Mouse (Mus musculus): ENCODE data around the gene Zdhhc9. TPM values are rescaled to one million over a fixed set of nuclear protein-coding genes. Genes with fewer than 3 reads are reported as not detected.
"Not testable (repeated sequence)": the region's sequence is repeated elsewhere in the genome, so short reads cannot be mapped to it uniquely, and the experiment has no call there.

The Zdhhc9 gene
- 2.3 and 2.6 TPM in 2 replicates for polyA plus RNA-seq (2016; fragmentation: Nextera tagmentation; extraction: Ambion mirVana)

GRCm38 (mm10) chrX:48208519-48209185 lies at the start of gene Zdhhc9:
Gene Zdhhc9, minus strand, starts transcription at chrX:48208878.
- Histone ChIP-seq H3K9me3 (replicated peaks) (no peaks in the 10 kb centered on the region), H3K9ac (peak within 1 kb of the TSS; percentile 80), H3K4me3 (peak within 1 kb of the TSS; percentile 73), H3K27ac (peak within 1 kb of the TSS; percentile 76), H3K4me1 (peaks cover 9% of the 10 kb centered on the region; the same call in 1 of the 2 replicates), H3K27me3 (replicated peaks) (no peaks in the 10 kb centered on the region), H3K36me3 (no peaks in the 10 kb centered on the region), H3K4me2 (peak within 1 kb of the TSS; percentile 73)
- 10% methylated on average over 34 of the region's 34 CpGs for WGBS (ENCODE audit: insufficient replicate concordance)
- ATAC-seq, result peak; percentile 99

GRCm38 (mm10) chrX:48257011-48257410 lies 48.3 kb upstream of the Zdhhc9 start:
- H3K4me2 ChIP-seq, result peak overlapping the region; percentile 75
- 5% methylated on average over 16 of the region's 16 CpGs for WGBS (ENCODE audit: insufficient replicate concordance)
- H3K36me3 ChIP-seq, result peaks cover 29% of the 10 kb centered on the region
- H3K4me1 ChIP-seq, result peaks cover 10% of the 10 kb centered on the region
- H3K4me3 ChIP-seq, result peak overlapping the region; percentile 67
- H3K9me3 ChIP-seq (replicated peaks), result no peaks in the 10 kb centered on the region
- peak overlapping the region; percentile 43; the same call in 1 of the 2 replicates for H3K27ac ChIP-seq
- no peaks in the 10 kb centered on the region for H3K27me3 ChIP-seq (replicated peaks)
- H3K9ac ChIP-seq, result peak overlapping the region; percentile 65
- 0 out of 2 replicates have a peak, but pooled peaks have one; percentile 12 for ATAC-seq

GRCm38 (mm10) chrX:48256468-48257007 lies 47.9 kb upstream of the Zdhhc9 start, which contains the start of gene Utp14a:
Gene Utp14a, plus strand, starts transcription at chrX:48256862.
- H3K27ac ChIP-seq, result peak within 1 kb of the TSS; percentile 86
- 2% methylated on average over 33 of the region's 33 CpGs for WGBS (ENCODE audit: insufficient replicate concordance)
- peak; percentile 97 for ATAC-seq

DNA sequence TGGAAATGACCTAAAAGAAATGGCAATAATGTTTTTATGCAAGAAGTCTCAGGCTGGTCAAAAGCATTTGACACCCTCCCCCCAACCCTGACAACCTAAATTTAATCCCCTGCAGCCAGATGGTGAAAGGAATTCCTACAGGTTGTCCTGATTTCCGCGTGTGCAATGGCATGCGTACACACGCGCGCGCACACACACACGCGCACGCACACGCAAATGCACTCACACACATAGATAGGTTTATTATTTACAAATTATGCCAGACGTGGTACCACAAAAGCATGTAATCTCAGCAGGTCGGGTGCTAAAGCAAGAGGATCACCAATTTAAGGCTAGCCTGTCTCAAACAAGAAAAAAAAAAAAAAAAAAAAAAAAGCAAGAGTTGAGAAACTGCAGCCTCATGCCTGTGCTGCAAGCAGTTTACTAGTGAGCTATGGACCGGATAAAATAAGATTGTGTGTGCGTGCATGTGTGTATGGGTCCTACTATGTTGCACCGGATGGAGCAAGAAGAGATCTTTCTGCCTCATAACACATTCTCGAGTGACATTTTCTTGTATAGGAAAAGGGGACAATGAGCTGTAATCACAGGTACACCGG lies 47.3 kb upstream of the Zdhhc9 start:
- ATAC-seq, result peak; percentile 68
- 9% methylated on average over 18 of the region's 18 CpGs for WGBS (ENCODE audit: insufficient replicate concordance)
- Histone ChIP-seq H3K9me3 (replicated peaks) (no peaks in the 10 kb centered on the region), H3K4me3 (peak overlapping the region; percentile 67), H3K27me3 (replicated peaks) (0 out of 2 replicates have a peak, but pooled peaks cover 3% of the 10 kb centered on the region), H3K36me3 (peaks cover 18% of the 10 kb centered on the region), H3K4me2 (peak overlapping the region; percentile 75), H3K9ac (peak overlapping the region; percentile 69), H3K4me1 (peaks cover 10% of the 10 kb centered on the region), H3K27ac (peak overlapping the region; percentile 86)

More at GRCm38 (mm10) chrX:48256468-48257007, 47.9 kb upstream of the Zdhhc9 start, which contains the start of gene Utp14a:
- Histone ChIP-seq H3K27me3 (replicated peaks) (no peaks in the 10 kb centered on the region), H3K36me3 (peaks cover 24% of the 10 kb centered on the region), H3K9me3 (replicated peaks) (no peaks in the 10 kb centered on the region), H3K9ac (peak within 1 kb of the TSS; percentile 69), H3K4me3 (peak within 1 kb of the TSS; percentile 67), H3K4me1 (peaks cover 10% of the 10 kb centered on the region), H3K4me2 (peak within 1 kb of the TSS; percentile 75)

- Histone ChIP-seq H3K27me3 (replicated peaks) (no peaks in the 10 kb centered on the region), H3K36me3 (no peaks in the 10 kb centered on the region), H3K4me2 (peak overlapping the region; percentile 37), H3K27ac (0 out of 2 replicates have a peak overlapping the region, but pooled peaks have one; percentile 30), H3K9me3 (replicated peaks) (no peaks in the 10 kb centered on the region), H3K4me3 (no peak overlapping the region), H3K9ac (no peak overlapping the region), H3K4me1 (peaks cover 10% of the 10 kb centered on the region; the same call in 1 of the 2 replicates)
- ATAC-seq, result peak; percentile 76
- 23% methylated on average over 7 of the region's 7 CpGs for WGBS (ENCODE audit: insufficient replicate concordance)
Observed at GRCm38 (mm10) chrX:48234417-48234816, 25.7 kb upstream of the Zdhhc9 start.

DNA sequence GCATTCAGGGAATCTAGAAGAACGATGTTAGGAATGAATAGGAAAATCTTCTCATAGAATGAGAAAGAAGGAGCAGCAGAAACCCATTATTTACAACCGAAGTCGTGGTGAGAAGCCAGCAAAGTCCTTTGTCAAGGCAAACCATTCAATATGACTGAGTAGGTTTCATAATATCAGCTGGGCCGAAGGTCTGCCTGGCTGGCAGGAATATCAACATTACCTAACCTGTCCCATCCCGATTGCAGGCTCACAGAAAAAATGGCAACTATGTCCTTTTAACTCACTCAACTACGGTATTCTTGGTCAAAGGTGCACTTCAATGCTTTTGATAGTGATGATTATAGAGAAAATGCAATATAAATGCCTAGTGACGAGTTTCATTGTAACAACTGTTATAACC lies 17.5 kb upstream of the Zdhhc9 start:
- Histone ChIP-seq H3K4me1 (no peaks in the 10 kb centered on the region), H3K27me3 (replicated peaks) (no peaks in the 10 kb centered on the region), H3K4me2 (no peak overlapping the region), H3K36me3 (no peaks in the 10 kb centered on the region), H3K9me3 (replicated peaks) (no peaks in the 10 kb centered on the region), H3K27ac (no peak overlapping the region), H3K9ac (no peak overlapping the region), H3K4me3 (no peak overlapping the region)
- ATAC-seq, result no peak
- 60% methylated on average over 7 of the region's 7 CpGs for WGBS (ENCODE audit: insufficient replicate concordance)

GRCm38 (mm10) chrX:48222706-48223105 lies 14.0 kb upstream of the Zdhhc9 start:
- Histone ChIP-seq H3K9me3 (replicated peaks) (no peaks in the 10 kb centered on the region), H3K4me1 (no peaks in the 10 kb centered on the region), H3K36me3 (no peaks in the 10 kb centered on the region), H3K4me3 (no peak overlapping the region), H3K27me3 (replicated peaks) (no peaks in the 10 kb centered on the region), H3K27ac (no peak overlapping the region), H3K9ac (no peak overlapping the region), H3K4me2 (no peak overlapping the region)
- 75% methylated on average over 7 of the region's 7 CpGs for WGBS (ENCODE audit: insufficient replicate concordance)
- ATAC-seq, result no peak

- no peak overlapping the region for H3K4me3 ChIP-seq
- no peaks in the 10 kb centered on the region for H3K9me3 ChIP-seq (replicated peaks)
- H3K9ac ChIP-seq, result no peak overlapping the region
- ATAC-seq, result no peak
- no peaks in the 10 kb centered on the region for H3K4me1 ChIP-seq
- H3K36me3 ChIP-seq, result no peaks in the 10 kb centered on the region
- no peak overlapping the region for H3K27ac ChIP-seq
- no peaks in the 10 kb centered on the region for H3K27me3 ChIP-seq (replicated peaks)
- WGBS (ENCODE audit: insufficient replicate concordance), result 67% methylated on average over 5 of the region's 5 CpGs
- H3K4me2 ChIP-seq, result no peak overlapping the region
Observed at GRCm38 (mm10) chrX:48219468-48219867, 10.8 kb upstream of the Zdhhc9 start.

DNA sequence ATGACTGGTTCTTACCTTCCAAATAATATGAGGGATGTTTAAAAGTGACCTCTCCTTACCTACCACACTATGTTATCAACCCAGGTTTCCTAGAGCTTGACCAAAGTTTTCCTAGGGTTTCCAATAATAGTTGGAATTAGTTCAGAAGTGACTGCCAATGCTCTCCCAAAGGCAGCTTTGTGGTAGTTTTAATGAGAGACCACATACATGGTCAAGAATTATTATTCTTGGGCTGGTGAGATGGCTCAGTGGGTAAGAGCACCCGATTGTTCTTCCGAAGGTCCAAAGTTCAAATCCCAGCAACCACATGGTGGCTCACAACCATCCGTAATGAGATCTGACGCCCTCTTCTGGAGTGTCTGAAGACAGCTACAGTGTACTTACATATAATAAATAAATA lies 1.1 kb upstream of the Zdhhc9 start:
- not testable (repeated sequence) for H3K4me1 ChIP-seq; H3K36me3 ChIP-seq; H3K27ac ChIP-seq; H3K4me2 ChIP-seq; H3K9me3 ChIP-seq (replicated peaks); ATAC-seq; H3K4me3 ChIP-seq; H3K27me3 ChIP-seq (replicated peaks); H3K9ac ChIP-seq
- WGBS (ENCODE audit: insufficient replicate concordance), result 76% methylated on average over 3 of the region's 4 CpGs

GRCm38 (mm10) chrX:48207761-48208487 lies 754 bp downstream of the Zdhhc9 start:
- H3K4me2 ChIP-seq, result peak overlapping the region; percentile 73
- peak overlapping the region; percentile 73 for H3K4me3 ChIP-seq
- no peaks in the 10 kb centered on the region for H3K27me3 ChIP-seq (replicated peaks)
- WGBS (ENCODE audit: insufficient replicate concordance), result 9% methylated on average over 33 of the region's 36 CpGs
- peaks cover 9% of the 10 kb centered on the region; the same call in 1 of the 2 replicates for H3K4me1 ChIP-seq
- H3K9me3 ChIP-seq (replicated peaks), result no peaks in the 10 kb centered on the region
- peak; percentile 77 for ATAC-seq
- H3K27ac ChIP-seq, result peak overlapping the region; percentile 75
- H3K9ac ChIP-seq, result peak overlapping the region; percentile 80
- no peaks in the 10 kb centered on the region for H3K36me3 ChIP-seq

GRCm38 (mm10) chrX:48204469-48204868 lies 4.2 kb downstream of the Zdhhc9 start:
- 46% methylated on average over 6 of the region's 6 CpGs for WGBS (ENCODE audit: insufficient replicate concordance)

More at GRCm38 (mm10) chrX:48204469-48204868, 4.2 kb downstream of the Zdhhc9 start:
- H3K27me3 ChIP-seq (replicated peaks), result no peaks in the 10 kb centered on the region
- H3K9me3 ChIP-seq (replicated peaks), result no peaks in the 10 kb centered on the region
- H3K4me3 ChIP-seq, result no peak overlapping the region
- no peaks in the 10 kb centered on the region for H3K36me3 ChIP-seq
- no peak overlapping the region for H3K4me2 ChIP-seq
- H3K4me1 ChIP-seq, result peaks cover 9% of the 10 kb centered on the region; the same call in 1 of the 2 replicates
- no peak overlapping the region for H3K27ac ChIP-seq
- no peak for ATAC-seq
- no peak overlapping the region for H3K9ac ChIP-seq

Measured in liver, embryonic 12.5 days (tissue).